In genomic region chr2:26123079-26123648, GRCm38 (mm10) we compare ENCODE assay signal across 8 mouse cellular contexts. TPM values are rescaled to one million over a fixed set of nuclear protein-coding genes. Genes with fewer than 3 reads are reported as not detected.
DNase-seq lines count a peak whose midpoint lies in the region; ATAC-seq and TF ChIP-seq lines count a peak whose summit lies in the region.

Gene Nacc2, minus strand, starts transcription at chr2:26123220.

- peak within 1 kb of the TSS; percentile 67 for H3K9ac ChIP-seq in forebrain, embryonic 12.5 days
- H3K9ac ChIP-seq in limb, embryonic 12.5 days (replicated peaks) = peak within 1 kb of the TSS; percentile 82

- H3K4me2 ChIP-seq in forebrain, embryonic 12.5 days = peak within 1 kb of the TSS; percentile 98
- H3K4me2 ChIP-seq in limb, embryonic 12.5 days = peak within 1 kb of the TSS; percentile 96

- no peak for TF ChIP-seq POLR2A in cerebellum, adult 2 months (IDR thresholded peaks at IDR 0.05; ENCODE audit: borderline replicate concordance, insufficient read depth, low read length)
- no peak for TF ChIP-seq POLR2A in small intestine, adult 2 months (IDR thresholded peaks at IDR 0.05; ENCODE audit: low read depth, low read length)

- H3K4me3 ChIP-seq in cerebellum, adult 2 months (replicated peaks; ENCODE audit: insufficient read depth, low read depth, low read length) = peak within 1 kb of the TSS; percentile 100
- peak within 1 kb of the TSS; percentile 80 for H3K4me3 ChIP-seq in forebrain, embryonic 12.5 days (replicated peaks)
- peak within 1 kb of the TSS; percentile 83 for H3K4me3 ChIP-seq in limb, embryonic 12.5 days (replicated peaks)
- H3K4me3 ChIP-seq in small intestine, adult 2 months (ENCODE audit: low read depth, low read length) = peak within 1 kb of the TSS; percentile 90

- DNase-seq in cerebellum, adult 2 months = peak; percentile 48 to 55
- DNase-seq in cerebellum, adult 11 months = no peak
- peak; percentile 37 for DNase-seq in Muller cell, postnatal 12 days (ENCODE audit: inconsistent ontology term)
- DNase-seq in heart, postnatal 4 days = peak; percentile 23

- H3K4me1 ChIP-seq in cerebellum, adult 2 months (ENCODE audit: control insufficient read depth, insufficient read depth, low read length) = peaks cover 41% of the 10 kb centered on the region
- H3K4me1 ChIP-seq in forebrain, embryonic 12.5 days = peaks cover 18% of the 10 kb centered on the region
- peaks cover 22% of the 10 kb centered on the region for H3K4me1 ChIP-seq in limb, embryonic 12.5 days (replicated peaks)
- H3K4me1 ChIP-seq in small intestine, adult 2 months (ENCODE audit: control insufficient read depth, insufficient read depth, insufficient read length, low read length) = peaks cover 29% of the 10 kb centered on the region

- no peaks in the 10 kb centered on the region for H3K36me3 ChIP-seq in forebrain, embryonic 12.5 days (replicated peaks)
- H3K36me3 ChIP-seq in limb, embryonic 12.5 days = no peaks in the 10 kb centered on the region
- H3K36me3 ChIP-seq in small intestine, adult 2 months (ENCODE audit: control insufficient read depth, insufficient read depth, low read length) = no peaks in the 10 kb centered on the region

- 23% methylated on average over 9 of the region's 9 CpGs for WGBS in cerebellum, adult 2 months
- WGBS in forebrain, embryonic 12.5 days = 31% methylated on average over 9 of the region's 9 CpGs
- 24% methylated on average over 9 of the region's 9 CpGs for WGBS in limb, embryonic 12.5 days
- 31% methylated on average over 9 of the region's 9 CpGs for WGBS in small intestine, adult 2 months

- TF ChIP-seq CTCF in cerebellum, adult 2 months (IDR thresholded peaks at IDR 0.05; ENCODE audit: borderline replicate concordance, insufficient read depth, low read depth, low read length) = no peak
- TF ChIP-seq CTCF in small intestine, adult 2 months (IDR thresholded peaks at IDR 0.05; ENCODE audit: extremely low read depth, insufficient read length, insufficient replicate concordance, low read depth, low read length) = no peak

- H3K27me3 ChIP-seq in cerebellum, adult 2 months (ENCODE audit: control insufficient read depth, insufficient read depth, low read length) = no peaks in the 10 kb centered on the region
- H3K27me3 ChIP-seq in forebrain, embryonic 12.5 days = peaks cover 50% of the 10 kb centered on the region
- peaks cover 54% of the 10 kb centered on the region for H3K27me3 ChIP-seq in limb, embryonic 12.5 days
- no peaks in the 10 kb centered on the region for H3K27me3 ChIP-seq in small intestine, adult 2 months (ENCODE audit: control insufficient read depth, insufficient read depth, low read length)

- peak within 1 kb of the TSS; percentile 87 for H3K27ac ChIP-seq in cerebellum, adult 2 months (ENCODE audit: insufficient read depth, low read length)
- H3K27ac ChIP-seq in forebrain, embryonic 12.5 days = no peak within 1 kb of the TSS
- no peak within 1 kb of the TSS for H3K27ac ChIP-seq in limb, embryonic 12.5 days
- H3K27ac ChIP-seq in small intestine, adult 2 months (ENCODE audit: insufficient read depth, low read depth, low read length) = peak within 1 kb of the TSS; percentile 88

- H3K9me3 ChIP-seq in forebrain, embryonic 12.5 days = no peaks in the 10 kb centered on the region
- no peaks in the 10 kb centered on the region for H3K9me3 ChIP-seq in limb, embryonic 12.5 days

- no peak; the same call in 1 of the 2 replicates for ATAC-seq in forebrain, embryonic 12.5 days (ENCODE audit: low FRiP score)
- ATAC-seq in limb, embryonic 12.5 days (ENCODE audit: insufficient number of reproducible peaks, insufficient read depth, low FRiP score, low TSS enrichment, low read depth) = no peak
- ATAC-seq in erythroid progenitor cell, adult 5-6 weeks (replicated peaks; ENCODE audit: low FRiP score, poor library complexity, severe bottlenecking) = no peak

RNA-seq across cellular contexts. Expression of gene Nacc2, which starts in this region (rescaled TPM):
- 117 and 124 TPM in 2 replicates for polyA plus RNA-seq in cerebellum, adult 2 months (2012; rRNA removed)
- polyA plus RNA-seq in forebrain, embryonic 12.5 days (2016; fragmentation: Nextera tagmentation; extraction: Ambion mirVana) = 8.4 and 11.0 TPM in 2 replicates
- 10 to 100 TPM; 11.1 to 11.4 TPM for total RNA-seq in heart, postnatal 4 days (2021)
- 4.7 TPM in 2 replicates for polyA plus RNA-seq in limb, embryonic 12.5 days (2016; fragmentation: Nextera tagmentation; extraction: Ambion mirVana)
- 45.4 and 51.2 TPM in 2 replicates for polyA plus RNA-seq in small intestine, adult 2 months (2012; rRNA removed)
- 0.42 TPM in 1 of 2 replicates, not detected in the other for total RNA-seq in erythroid progenitor cell, adult 5-6 weeks (2015; ENCODE audit: low replicate concordance)
- 0.64 and 0.68 TPM in 2 replicates for total RNA-seq in erythroid progenitor cell, adult 5-6 weeks (2017; ENCODE audit: low replicate concordance)

Comparison
In these comparisons a context has a peak if more than half of its experiments do, and no peak if none do; other contexts are left out.
1. RNA of gene Nacc2 (total RNA-seq): 11.1 to 11.4 TPM in heart, postnatal 4 days; 0.42 to 0.68 TPM in erythroid progenitor cell, adult 5-6 weeks; every median in the first group is over 4 times any median in the second.
2. H3K27ac ChIP-seq: peak in cerebellum, adult 2 months (single experiment) and small intestine, adult 2 months (single experiment); none in forebrain, embryonic 12.5 days (single experiment) and limb, embryonic 12.5 days (single experiment).
3. Peak in every context shown above with its lines, with median percentiles within 50 percentile points of each other: H3K4me3 ChIP-seq.